In genomic region chr3:53813421-53813977, GRCm38 (mm10) we compare ENCODE assay signal across 26 mouse cellular contexts. TPM values are rescaled to one million over a fixed set of nuclear protein-coding genes. Genes with fewer than 3 reads are reported as not detected.
DNase-seq lines count a peak whose midpoint lies in the region; ATAC-seq lines count a peak whose summit lies in the region.
"Had no signal": no experiment of that assay in that cellular context is flagged by ENCODE, and none has a peak within 500 bp of the region (broad histone marks: within the 10 kb centered on the region; RNA-seq: fewer than 3 reads in every experiment).

No protein-coding gene starts in this region.

- H3K27me3 ChIP-seq in forebrain, embryonic 14.5 days (replicated peaks; ENCODE audit: control insufficient read depth, insufficient read depth, low read length), result no peaks in the 10 kb centered on the region
- H3K27me3 ChIP-seq in forebrain, embryonic 12.5 days, result no peaks in the 10 kb centered on the region
- H3K27me3 ChIP-seq: embryonic facial prominence, embryonic 13.5 days; heart, embryonic 15.5 days; midbrain, embryonic 12.5 days; stomach, embryonic 15.5 days had no signal

- 70% methylated on average over 7 of the region's 7 CpGs for WGBS in forebrain, embryonic 14.5 days
- 84% methylated on average over 7 of the region's 7 CpGs for WGBS in forebrain, embryonic 12.5 days

- DNase-seq in forebrain, embryonic 14.5 days (ENCODE audit: low spot score), result peak; percentile 38
- DNase-seq in kidney, postnatal 10 days, result peak; percentile 6
- DNase-seq in kidney, adult 11 months, result no peak
- DNase-seq in forelimb bud, embryonic 11.5 days (ENCODE audit: low read depth, low spot score), result peak; percentile 65
- peak; percentile 70 for DNase-seq in mesoderm, embryonic 11.5 days (ENCODE audit: low read depth, low spot score)
- DNase-seq in right cerebral cortex, postnatal 36 days (ENCODE audit: low spot score in 2 of 2), result no peak
- no peak for DNase-seq in left cerebral cortex, postnatal 14 days (ENCODE audit: low spot score in 2 of 2)
- DNase-seq: cerebellum, postnatal 14 days; lung, adult 2 months had no signal

- intact Hi-C loops in left cerebral cortex, postnatal 14 days (cut with DNase I), result no loop called here

- ATAC-seq in forebrain, embryonic 14.5 days, result no peak; the same call in 1 of the 2 replicates
- no peak for ATAC-seq in forebrain, embryonic 12.5 days (ENCODE audit: low FRiP score)
- ATAC-seq: CD4-positive, CD25-positive, alpha-beta regulatory T cell, adult 4 months; inflammation-experienced regulatory T-cells, adult 6 months had no signal

- H3K27ac ChIP-seq in forebrain, embryonic 14.5 days (ENCODE audit: low read depth, low read length), result no peak overlapping the region
- no peak overlapping the region for H3K27ac ChIP-seq in forebrain, embryonic 12.5 days
- H3K27ac ChIP-seq: embryonic facial prominence, embryonic 13.5 days; heart, embryonic 15.5 days; hindbrain, embryonic 10.5 days; left cerebral cortex, adult 2 months; macrophage; midbrain, embryonic 12.5 days; stomach, embryonic 15.5 days had no signal

- no peak overlapping the region for H3K4me2 ChIP-seq in forebrain, embryonic 14.5 days (ENCODE audit: low read length)
- no peak overlapping the region for H3K4me2 ChIP-seq in forebrain, embryonic 12.5 days
- H3K4me2 ChIP-seq: embryonic facial prominence, embryonic 13.5 days; heart, embryonic 15.5 days; midbrain, embryonic 12.5 days; stomach, embryonic 15.5 days had no signal

- no peaks in the 10 kb centered on the region for H3K9me3 ChIP-seq in forebrain, embryonic 14.5 days (replicated peaks; ENCODE audit: control insufficient read depth, low read length)
- H3K9me3 ChIP-seq in forebrain, embryonic 12.5 days, result no peaks in the 10 kb centered on the region
- H3K9me3 ChIP-seq: embryonic facial prominence, embryonic 13.5 days; G1E; heart, embryonic 15.5 days; hindbrain, embryonic 10.5 days; midbrain, embryonic 12.5 days; stomach, embryonic 15.5 days had no signal

- no peak overlapping the region for H3K9ac ChIP-seq in forebrain, embryonic 14.5 days (ENCODE audit: low read length)
- no peak overlapping the region for H3K9ac ChIP-seq in forebrain, embryonic 12.5 days
- H3K9ac ChIP-seq: embryonic facial prominence, embryonic 13.5 days; heart, embryonic 15.5 days; midbrain, embryonic 12.5 days; stomach, embryonic 15.5 days had no signal

- no peak overlapping the region for H3K4me3 ChIP-seq in forebrain, embryonic 14.5 days (ENCODE audit: low read depth, low read length)
- H3K4me3 ChIP-seq in forebrain, embryonic 12.5 days (replicated peaks), result no peak overlapping the region
- H3K4me3 ChIP-seq: embryonic facial prominence, embryonic 13.5 days; heart, embryonic 15.5 days; hindbrain, embryonic 10.5 days; left cerebral cortex, adult 2 months; midbrain, embryonic 12.5 days; stomach, embryonic 15.5 days had no signal

- no peaks in the 10 kb centered on the region for H3K36me3 ChIP-seq in forebrain, embryonic 14.5 days (ENCODE audit: control insufficient read depth, insufficient read depth, low read length)
- no peaks in the 10 kb centered on the region for H3K36me3 ChIP-seq in forebrain, embryonic 12.5 days (replicated peaks)
- H3K36me3 ChIP-seq: embryonic facial prominence, embryonic 13.5 days; G1E; heart, embryonic 15.5 days; hindbrain, embryonic 10.5 days; midbrain, embryonic 12.5 days; stomach, embryonic 15.5 days had no signal

- H3K4me1 ChIP-seq in forebrain, embryonic 14.5 days (ENCODE audit: control insufficient read depth, insufficient read depth, low read length), result no peaks in the 10 kb centered on the region
- no peaks in the 10 kb centered on the region for H3K4me1 ChIP-seq in forebrain, embryonic 12.5 days
- H3K4me1 ChIP-seq: embryonic facial prominence, embryonic 13.5 days; heart, embryonic 15.5 days; hindbrain, embryonic 10.5 days; midbrain, embryonic 12.5 days; stomach, embryonic 15.5 days had no signal

RNA-seq across cellular contexts. Expression of gene Gm10985, which starts 31.4 kb away (rescaled TPM):
- polyA plus RNA-seq in forebrain, embryonic 14.5 days (2014; fragmentation: Nextera tagmentation; extraction: Ambion mirVana), result not detected in 2 replicates
- not detected in 2 replicates for polyA plus RNA-seq in forebrain, embryonic 12.5 days (2016; fragmentation: Nextera tagmentation; extraction: Ambion mirVana)
- total RNA-seq in left cerebral cortex, postnatal 14 days (2021), result not detected
- total RNA-seq: G1E; gastrocnemius, adult 18-20 months; granulocyte monocyte progenitor cell, adult 5-6 weeks; layer of hippocampus, adult 8-10 months; left cerebral cortex, adult 2 months; liver, adult 2 months had no signal
- polyA plus RNA-seq: CD4-positive, CD25-positive, alpha-beta regulatory T cell, adult 4 months; embryonic facial prominence, embryonic 13.5 days; G1E; heart, embryonic 15.5 days; hindbrain, embryonic 10.5 days; inflammation-experienced regulatory T-cells, adult 6 months; liver, adult 2 months; lung, adult 2 months; macrophage; midbrain, embryonic 12.5 days; spleen, adult 2 months; stomach, embryonic 15.5 days; thymus, postnatal 0 days had no signal

RNA-seq across cellular contexts. Expression of gene Ufm1, which starts 50.1 kb away (rescaled TPM):
- polyA plus RNA-seq in forebrain, embryonic 14.5 days (2014; fragmentation: Nextera tagmentation; extraction: Ambion mirVana), result 102 and 106 TPM in 2 replicates
- 94.4 and 108 TPM in 2 replicates for polyA plus RNA-seq in forebrain, embryonic 12.5 days (2016; fragmentation: Nextera tagmentation; extraction: Ambion mirVana)
- total RNA-seq in left cerebral cortex, postnatal 14 days (2021), result 10 to 100 TPM; 84.3 to 90.8 TPM

Comparison
In these comparisons a context has a peak if more than half of its experiments do, and no peak if none do; other contexts are left out.
1. DNase-seq: peak in forebrain, embryonic 14.5 days (single experiment), kidney, postnatal 10 days (single experiment), forelimb bud, embryonic 11.5 days (single experiment) and mesoderm, embryonic 11.5 days (single experiment); none in kidney, adult 11 months (single experiment), right cerebral cortex, postnatal 36 days (0 of 2) and left cerebral cortex, postnatal 14 days (0 of 2).